Mouse (Mus musculus) erythroblast, embryonic 14.5 days (primary cell): ENCODE measurements around the gene Pttg1ip.

Experiments used
- GATA1 ChIP-seq: IDR thresholded peaks from 2 replicates; pipeline ENCODE4 v1.6.1; 2012; ENCODE audit warnings: low read length, inconsistent platforms, mixed read lengths
- TAL1 ChIP-seq: IDR thresholded peaks from 3 replicates; pipeline ENCODE4 v1.6.1; 2012; ENCODE audit warnings: low read length, inconsistent platforms, mixed read lengths

- TF ChIP-seq GATA1: no peak
- TF ChIP-seq TAL1: no peak
These were observed 44.5 kb downstream of the Pttg1ip start for GRCm38 (mm10) chr10:77626036-77626435.
